Mouse (Mus musculus): ENCODE measurements around the gene Rnf13. TPM values are rescaled to one million over a fixed set of nuclear protein-coding genes. Genes with fewer than 3 reads are reported as not detected.

Rnf13 gene
- total and polyA plus RNA-seq, 3 experiments, result 18.8 to 26.1 TPM; not detected in 1

- H3K27ac ChIP-seq (ENCODE audit: control insufficient read depth, low read depth, low read length), result no peak overlapping the region
- peaks cover 5 to 8% of the 10 kb centered on the region in 2 experiments; a peak in 3 of 4 replicates for H3K4me1 ChIP-seq (ENCODE audit: control insufficient read depth in 1 of 2, insufficient read depth in 2 of 2, low read length in 2 of 2)
- peaks cover 3 to 27% of the 10 kb centered on the region in 2 experiments; a peak in 3 of 4 replicates for H3K36me3 ChIP-seq (ENCODE audit: control insufficient read depth in 1 of 2, insufficient read depth in 2 of 2, low read length in 2 of 2)
- no peak overlapping the region for H3K9ac ChIP-seq (ENCODE audit: control insufficient read depth, low read depth, low read length, poor library complexity, severe bottlenecking)
- H3K4me3 ChIP-seq (ENCODE audit: control insufficient read depth in 1 of 2, insufficient read depth in 1 of 2, low read depth in 2 of 2, low read length in 2 of 2), result no peak overlapping the region
- peaks cover 19% of the 10 kb centered on the region for H3K79me2 ChIP-seq (ENCODE audit: control insufficient read depth, insufficient read depth, low read length, poor library complexity)
- no peaks in the 10 kb centered on the region for H3K9me3 ChIP-seq (replicated peaks; ENCODE audit: insufficient read depth, low read length)
- no peaks in the 10 kb centered on the region for H3K27me3 ChIP-seq (ENCODE audit: control insufficient read depth in 1 of 2, insufficient read depth in 2 of 2, low read length in 2 of 2)
- TF ChIP-seq TAL1 (IDR thresholded peaks at IDR 0.05; ENCODE audit: low read length), result no peak
- no peak for TF ChIP-seq GABPA (IDR thresholded peaks at IDR 0.05; ENCODE audit: low read depth, low read length)
- no peak for TF ChIP-seq ELF1 (IDR thresholded peaks at IDR 0.05; ENCODE audit: low read depth, low read length)
- no peak for TF ChIP-seq EP300 (IDR thresholded peaks at IDR 0.05; ENCODE audit: low read depth in 1 of 2, low read length in 2 of 2)
- no peak for TF ChIP-seq ZKSCAN1 (IDR thresholded peaks at IDR 0.05; ENCODE audit: low read depth, low read length)
- no peak for TF ChIP-seq USF2 (IDR thresholded peaks at IDR 0.05; ENCODE audit: borderline replicate concordance in 1 of 2, insufficient read depth in 1 of 2, low read depth in 1 of 2, low read length in 2 of 2)
- no peak for TF ChIP-seq POLR2AphosphoS2 (IDR thresholded peaks at IDR 0.05; ENCODE audit: low read length)
- TF ChIP-seq USF1 (IDR thresholded peaks at IDR 0.05; ENCODE audit: low read depth, low read length), result no peak
- TF ChIP-seq TBP (IDR thresholded peaks at IDR 0.05; ENCODE audit: low read depth, low read length), result no peak
- no peak for TF ChIP-seq RAD21 (IDR thresholded peaks at IDR 0.05; ENCODE audit: low read depth, low read length)
- TF ChIP-seq ZNF384 (IDR thresholded peaks at IDR 0.05; ENCODE audit: low read depth, low read length), result no peak
- no peak for TF ChIP-seq BHLHE40 (IDR thresholded peaks at IDR 0.05; ENCODE audit: borderline replicate concordance, low read depth, low read length)
- no peak for TF ChIP-seq MYC (IDR thresholded peaks at IDR 0.05; ENCODE audit: low read depth, low read length)
- no peak for TF ChIP-seq POLR2A (IDR thresholded peaks at IDR 0.05; ENCODE audit: control insufficient read depth in 1 of 2, insufficient read depth in 1 of 2, low read depth in 1 of 2, low read length in 2 of 2, poor library complexity in 1 of 2)
- no peak for TF ChIP-seq SIN3A (IDR thresholded peaks at IDR 0.05; ENCODE audit: low read length)
- peak; percentile 55 for DNase-seq (ENCODE audit: low read depth, low spot score)
Observed at GRCm38 (mm10) chr3:57739830-57740229, 4.0 kb downstream of the Rnf13 start.

DNA sequence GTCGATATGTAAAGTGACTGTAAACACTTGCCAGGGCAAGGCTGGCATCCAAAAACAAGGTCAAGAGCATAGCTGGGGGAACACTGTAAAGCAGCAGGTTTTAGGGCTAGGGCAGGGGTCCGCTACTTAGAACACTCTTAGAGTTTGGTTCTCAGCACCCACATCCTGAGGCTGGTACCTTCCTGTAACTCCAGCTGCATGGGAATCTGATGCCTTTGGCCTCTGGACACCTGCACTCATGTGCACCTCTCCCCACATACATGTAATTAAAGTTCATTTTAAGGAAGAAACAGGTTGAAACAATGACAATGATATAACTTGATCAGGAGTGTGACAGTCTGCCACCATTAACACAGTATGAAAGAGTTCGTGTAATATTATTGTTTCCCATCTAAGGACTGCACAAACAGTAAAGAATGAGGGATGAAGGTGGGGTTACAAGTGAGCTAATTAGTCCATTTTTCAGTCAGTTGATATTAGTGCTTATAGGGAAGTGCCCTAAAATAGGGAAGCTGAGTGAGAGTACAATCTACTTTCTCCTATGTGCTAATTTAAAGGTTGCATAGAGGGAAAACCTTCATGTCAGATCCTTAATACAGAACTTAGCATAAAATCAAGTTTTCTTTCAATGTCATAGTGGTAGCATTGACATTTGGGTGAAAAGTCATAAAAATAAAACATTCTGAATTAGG, 12.9 kb downstream of the Rnf13 start:
- H3K9me3 ChIP-seq (replicated peaks; ENCODE audit: insufficient read depth, low read length), result no peaks in the 10 kb centered on the region
- peak; percentile 54 for DNase-seq (ENCODE audit: low read depth, low spot score)
- no peak for TF ChIP-seq JUND (IDR thresholded peaks at IDR 0.05; ENCODE audit: low read depth, low read length)
- 0 out of 2 replicates have a peak, but pooled peaks have one; percentile 12 for TF ChIP-seq ELF1 (IDR thresholded peaks at IDR 0.05; ENCODE audit: low read depth, low read length)
- TF ChIP-seq HCFC1 (IDR thresholded peaks at IDR 0.05; ENCODE audit: low read depth, low read length), result no peak
- TF ChIP-seq NELFE (IDR thresholded peaks at IDR 0.05; ENCODE audit: low read depth, low read length), result no peak
- TF ChIP-seq ZNF384 (IDR thresholded peaks at IDR 0.05; ENCODE audit: low read depth, low read length), result no peak
- TF ChIP-seq POLR2AphosphoS2 (IDR thresholded peaks at IDR 0.05; ENCODE audit: low read length), result peak; percentile 81
- TF ChIP-seq MYB (IDR thresholded peaks at IDR 0.05; ENCODE audit: low read depth, low read length), result 0 out of 2 replicates have a peak, but pooled peaks have one; percentile 20
- TF ChIP-seq POLR2AphosphoS5 (IDR thresholded peaks at IDR 0.05; ENCODE audit: borderline replicate concordance, low read depth, low read length), result 0 out of 2 replicates have a peak, but pooled peaks have one; percentile 50
- no peak for TF ChIP-seq GATA1 (IDR thresholded peaks at IDR 0.05; ENCODE audit: low read depth, low read length)
- TF ChIP-seq ZMIZ1 (IDR thresholded peaks at IDR 0.05; ENCODE audit: low read depth, low read length), result peak; percentile 55
- no peak for TF ChIP-seq MAX (IDR thresholded peaks at IDR 0.05; ENCODE audit: low read length)
- TF ChIP-seq USF1 (IDR thresholded peaks at IDR 0.05; ENCODE audit: low read depth, low read length), result no peak
- TF ChIP-seq ETS1 (IDR thresholded peaks at IDR 0.05; ENCODE audit: low read depth, low read length), result no peak
- no peak for TF ChIP-seq SMC3 (IDR thresholded peaks at IDR 0.05; ENCODE audit: low read depth, low read length)
- TF ChIP-seq RCOR1 (IDR thresholded peaks at IDR 0.05; ENCODE audit: low read depth, low read length), result 0 out of 2 replicates have a peak, but pooled peaks have one; percentile 22
- H3K27ac ChIP-seq (ENCODE audit: control insufficient read depth, low read depth, low read length), result no peak overlapping the region
- H3K27me3 ChIP-seq (ENCODE audit: control insufficient read depth in 1 of 2, insufficient read depth in 2 of 2, low read length in 2 of 2), result no peaks in the 10 kb centered on the region
- H3K79me2 ChIP-seq (ENCODE audit: control insufficient read depth, insufficient read depth, low read length, poor library complexity), result no peaks in the 10 kb centered on the region
- H3K4me1 ChIP-seq (ENCODE audit: control insufficient read depth in 1 of 2, insufficient read depth in 2 of 2, low read length in 2 of 2), result no peaks in the 10 kb centered on the region
- H3K4me3 ChIP-seq (ENCODE audit: control insufficient read depth in 1 of 2, insufficient read depth in 1 of 2, low read depth in 2 of 2, low read length in 2 of 2), result no peak overlapping the region
- no peak overlapping the region for H3K9ac ChIP-seq (ENCODE audit: control insufficient read depth, low read depth, low read length, poor library complexity, severe bottlenecking)
- peaks cover 0 to 3% of the 10 kb centered on the region in 2 experiments; a peak in 1 of 4 replicates for H3K36me3 ChIP-seq (ENCODE audit: control insufficient read depth in 1 of 2, insufficient read depth in 2 of 2, low read length in 2 of 2)

Measured in MEL (cell line).